Mouse (Mus musculus): Measurements from ENCODE around the gene Lmcd1.

DNA sequence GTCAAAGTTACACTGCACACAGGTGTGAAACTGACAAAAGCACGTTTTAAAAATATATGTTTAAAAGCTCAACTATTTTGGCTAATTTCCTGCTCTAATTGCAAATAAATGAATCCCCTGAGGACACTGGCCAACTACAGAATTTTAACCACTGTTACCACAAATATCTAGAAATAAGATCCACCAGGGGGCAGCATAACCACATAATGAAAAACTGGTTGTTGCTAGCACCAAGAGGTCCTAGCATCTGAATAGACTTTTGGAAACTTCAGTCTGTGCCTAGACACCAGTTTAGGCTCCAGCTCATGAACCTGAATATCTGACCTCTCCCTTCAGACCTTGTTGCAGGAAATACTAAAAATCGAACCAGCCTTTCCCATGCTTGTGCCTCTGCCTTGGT is 91.0 kb downstream of the Lmcd1 start:
- TF ChIP-seq GATA1 (IDR thresholded peaks at IDR 0.05; ENCODE audit: borderline replicate concordance, low read length) (no peak), FLI1 (IDR thresholded peaks at IDR 0.05; ENCODE audit: low read length) (no peak)
